Mouse (Mus musculus) MEL (cell line): ENCODE results near the gene Aebp1. TPM values are rescaled to one million over a fixed set of nuclear protein-coding genes. Genes with fewer than 3 reads are reported as not detected.

Source experiments
- DNase-seq: peaks from one replicate; pipeline ENCODE4 v3.0.0; 2011; ENCODE audit warnings: low read depth, low spot score
- H3K27ac ChIP-seq: 2 replicates; pipeline ENCODE4 v1.5.1; 2012; ENCODE audit warnings: low read depth, mild to moderate bottlenecking, control low read depth, low read length, moderate library complexity; ENCODE audit not compliant: control insufficient read depth
- H3K27me3 ChIP-seq, 2 experiments: fragments of 150-350 bp in 1 of 2; sonication (generic) in 1 of 2; 2 replicates each; pipeline ENCODE4 v1.6.1; 2012; ENCODE audit warnings: low read length in 2 of 2, mild to moderate bottlenecking in 2 of 2, improper control_type of control experiment in 1 of 2, moderate library complexity in 1 of 2; ENCODE audit not compliant: insufficient read depth in 2 of 2, control insufficient read depth in 1 of 2
- H3K36me3 ChIP-seq, 2 experiments: 2 replicates each; pipeline ENCODE4 v1.6.1; 2012 to 2014; ENCODE audit warnings: low read length in 2 of 2, improper control_type of control experiment in 1 of 2, inconsistent platforms in 1 of 2, mild to moderate bottlenecking in 1 of 2; ENCODE audit not compliant: insufficient read depth in 2 of 2, control insufficient read depth in 1 of 2
- H3K4me1 ChIP-seq, 2 experiments: fragments of 150-350 bp in 1 of 2; sonication (generic) in 1 of 2; 2 replicates each; pipeline ENCODE4 v1.6.1; 2012; ENCODE audit warnings: low read length in 2 of 2, improper control_type of control experiment in 1 of 2, mild to moderate bottlenecking in 1 of 2; ENCODE audit not compliant: insufficient read depth in 2 of 2, control insufficient read depth in 1 of 2
- H3K4me3 ChIP-seq, 2 experiments: fragments of 150-350 bp in 1 of 2; sonication (generic) in 1 of 2; 2 replicates each; pipeline ENCODE4 v1.5.1; 2012; ENCODE audit warnings: low read depth in 2 of 2, low read length in 2 of 2, mild to moderate bottlenecking in 2 of 2, moderate library complexity in 2 of 2, control low read depth in 1 of 2, improper control_type of control experiment in 1 of 2; ENCODE audit not compliant: control insufficient read depth in 1 of 2, insufficient read depth in 1 of 2
- H3K79me2 ChIP-seq: 2 replicates; pipeline ENCODE4 v1.6.1; 2012; ENCODE audit warnings: mild to moderate bottlenecking, low read length, moderate library complexity; ENCODE audit not compliant: control insufficient read depth, poor library complexity, insufficient read depth
- H3K9ac ChIP-seq: 2 replicates; pipeline ENCODE4 v1.6.1; 2012; ENCODE audit warnings: low read depth, mild to moderate bottlenecking, control low read depth, low read length, moderate library complexity; ENCODE audit not compliant: control insufficient read depth, poor library complexity, severe bottlenecking
- H3K9me3 ChIP-seq: fragments of 150-350 bp; sonication (generic); replicated peaks from 2 replicates; pipeline ENCODE4 v1.6.1; 2012; ENCODE audit warnings: mild to moderate bottlenecking, low read length, improper control_type of control experiment, moderate library complexity; ENCODE audit not compliant: insufficient read depth
- CHD1 ChIP-seq: IDR thresholded peaks from 2 replicates; pipeline ENCODE4 v1.6.1; 2012; ENCODE audit warnings: low read depth, mild to moderate bottlenecking, inconsistent platforms, low read length, improper control_type of control experiment
- EP300 ChIP-seq, 2 experiments: IDR thresholded peaks; 2 replicates each; pipeline ENCODE4 v1.6.1; 2011; ENCODE audit warnings: improper control_type of control experiment in 2 of 2, low read length in 2 of 2, low read depth in 1 of 2, mild to moderate bottlenecking in 1 of 2
- ETS1 ChIP-seq: IDR thresholded peaks from 2 replicates; pipeline ENCODE4 v1.6.1; 2012; ENCODE audit warnings: low read depth, mild to moderate bottlenecking, inconsistent platforms, low read length, improper control_type of control experiment, moderate library complexity
- GATA1 ChIP-seq: IDR thresholded peaks from 2 replicates; pipeline ENCODE4 v1.6.1; 2011; ENCODE audit warnings: low read depth, low read length, improper control_type of control experiment
- JUND ChIP-seq: IDR thresholded peaks from 2 replicates; pipeline ENCODE4 v1.6.1; 2011; ENCODE audit warnings: low read depth, mild to moderate bottlenecking, improper control_type of control experiment, low read length
- KAT2A ChIP-seq: conservative IDR thresholded peaks from 2 replicates; pipeline ENCODE4 v1.6.1; 2012; ENCODE audit warnings: low read depth, low read length, improper control_type of control experiment, inconsistent platforms
- MAFK ChIP-seq: IDR thresholded peaks from 2 replicates; pipeline ENCODE4 v1.6.1; 2011; ENCODE audit warnings: low read depth, mild to moderate bottlenecking, low read length, improper control_type of control experiment, borderline replicate concordance
- NRF1 ChIP-seq: IDR thresholded peaks from 2 replicates; pipeline ENCODE4 v1.6.1; 2014; ENCODE audit warnings: low read depth, mild to moderate bottlenecking, inconsistent platforms, low read length, improper control_type of control experiment, moderate library complexity; ENCODE audit not compliant: poor library complexity, insufficient read depth, severe bottlenecking
- POLR2AphosphoS2 ChIP-seq: IDR thresholded peaks from 2 replicates; pipeline ENCODE4 v1.6.1; 2011; ENCODE audit warnings: low read length, improper control_type of control experiment
- RAD21 ChIP-seq: IDR thresholded peaks from 2 replicates; pipeline ENCODE4 v1.6.1; 2011; ENCODE audit warnings: mild to moderate bottlenecking, low read depth, low read length, improper control_type of control experiment
- RCOR1 ChIP-seq: IDR thresholded peaks from 2 replicates; pipeline ENCODE4 v1.6.1; 2012; ENCODE audit warnings: low read depth, mild to moderate bottlenecking, inconsistent platforms, low read length, improper control_type of control experiment
- SIN3A ChIP-seq: IDR thresholded peaks from 2 replicates; pipeline ENCODE4 v1.6.1; 2012; ENCODE audit warnings: low read length, improper control_type of control experiment, inconsistent platforms
- SMC3 ChIP-seq: IDR thresholded peaks from 2 replicates; pipeline ENCODE4 v1.6.1; 2011; ENCODE audit warnings: low read depth, low read length, improper control_type of control experiment
- TAL1 ChIP-seq: IDR thresholded peaks from 2 replicates; pipeline ENCODE4 v1.6.1; 2012; ENCODE audit warnings: mild to moderate bottlenecking, inconsistent platforms, low read length, moderate library complexity, mixed read lengths
- TBP ChIP-seq: IDR thresholded peaks from 2 replicates; pipeline ENCODE4 v1.8.0; 2011; ENCODE audit warnings: low read depth, low read length, improper control_type of control experiment
- TCF12 ChIP-seq: IDR thresholded peaks from 2 replicates; pipeline ENCODE4 v1.6.1; 2014; ENCODE audit warnings: low read depth, mild to moderate bottlenecking, inconsistent platforms, low read length, improper control_type of control experiment, moderate library complexity
- ZC3H11A ChIP-seq: IDR thresholded peaks from 2 replicates; pipeline ENCODE4 v1.6.1; 2012; ENCODE audit warnings: low read depth, mild to moderate bottlenecking, inconsistent platforms, low read length, improper control_type of control experiment
- ZNF384 ChIP-seq: IDR thresholded peaks from 2 replicates; pipeline ENCODE4 v1.6.1; 2012; ENCODE audit warnings: low read depth, mild to moderate bottlenecking, inconsistent platforms, low read length, improper control_type of control experiment
- polyA plus RNA-seq, 2 experiments: library from polyadenylated mRNA; stranded (reverse) in 1 of 2; unstranded in 1 of 2; fragments of >175 nt in 1 of 2; fragments of >200 nt in 1 of 2; gene quantifications; 2 replicates each; pipeline versions ENCODE4 v1.2.1 to v1.2.4; 2012; ENCODE audit warnings: low replicate concordance in 2 of 2, low read depth in 1 of 2; ENCODE audit not compliant: insufficient read length in 2 of 2, insufficient read depth in 1 of 2, missing spikeins in 1 of 2
- total RNA-seq: library from RNA; depleted of rRNA; stranded (reverse); fragments of 300-350 nt; gene quantifications from 2 replicates; pipeline ENCODE4 v1.2.3, GENCODE M21; 2012

Gene Aebp1
- total and polyA plus RNA-seq, 3 experiments = 0.10 TPM; not detected in 2

DNA sequence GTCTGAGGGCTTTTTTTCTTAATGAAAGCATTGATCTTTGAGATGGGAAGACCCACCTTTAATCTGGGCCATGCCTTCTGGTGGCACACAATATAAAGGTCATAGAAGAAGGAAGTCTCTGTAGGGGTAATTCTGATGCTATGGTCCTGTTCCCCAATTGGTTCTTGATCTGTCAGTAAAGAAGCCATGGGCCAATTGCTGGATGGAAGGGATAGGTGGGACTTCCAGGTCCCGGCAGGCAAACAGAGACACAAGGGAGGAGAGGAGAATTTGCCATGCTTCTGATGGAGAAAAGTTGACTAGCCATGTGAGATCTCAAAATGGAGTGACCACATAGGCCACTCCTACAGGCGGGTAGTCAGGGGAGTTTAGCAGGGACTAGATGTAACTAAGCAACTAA lies 42.5 kb upstream of the Aebp1 start (continued):
- TF ChIP-seq ZC3H11A = no peak
- no peak for TF ChIP-seq SMC3
- TF ChIP-seq, all 39 proteins: peak for 11

DNA sequence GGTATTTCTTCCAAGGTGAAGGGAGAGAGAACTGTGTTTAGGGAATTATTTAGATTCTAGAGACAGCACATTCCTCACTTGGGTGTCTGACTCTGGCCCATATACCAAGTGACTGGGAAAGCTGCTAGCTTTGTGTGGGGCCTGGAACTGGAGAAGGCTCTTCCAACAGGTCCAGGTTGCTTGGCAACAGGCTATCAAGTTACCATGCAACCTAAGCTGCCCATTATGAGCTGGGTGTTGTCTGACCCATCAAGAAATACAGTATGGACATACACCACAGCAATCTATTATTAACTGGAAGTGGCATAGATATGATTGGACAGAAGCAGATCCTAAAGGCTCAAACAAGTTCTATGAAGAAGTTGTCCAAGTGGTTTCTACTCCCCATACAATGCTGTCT lies 36.3 kb upstream of the Aebp1 start:
- Histone ChIP-seq H3K27me3 (no peaks in the 10 kb centered on the region), H3K4me1 (peaks cover 11 to 18% of the 10 kb centered on the region in 2 experiments), H3K4me3 (no peak overlapping the region), H3K27ac (no peak overlapping the region), H3K9ac (no peak overlapping the region), H3K79me2 (no peaks in the 10 kb centered on the region), H3K36me3 (peaks cover 5 to 18% of the 10 kb centered on the region in 2 experiments), H3K9me3 (no peaks in the 10 kb centered on the region)
- TF ChIP-seq NRF1 = no peak
- no peak for TF ChIP-seq CHD1
- TF ChIP-seq JUND = no peak
- no peak for TF ChIP-seq TCF12
- DNase-seq = no peak

DNA sequence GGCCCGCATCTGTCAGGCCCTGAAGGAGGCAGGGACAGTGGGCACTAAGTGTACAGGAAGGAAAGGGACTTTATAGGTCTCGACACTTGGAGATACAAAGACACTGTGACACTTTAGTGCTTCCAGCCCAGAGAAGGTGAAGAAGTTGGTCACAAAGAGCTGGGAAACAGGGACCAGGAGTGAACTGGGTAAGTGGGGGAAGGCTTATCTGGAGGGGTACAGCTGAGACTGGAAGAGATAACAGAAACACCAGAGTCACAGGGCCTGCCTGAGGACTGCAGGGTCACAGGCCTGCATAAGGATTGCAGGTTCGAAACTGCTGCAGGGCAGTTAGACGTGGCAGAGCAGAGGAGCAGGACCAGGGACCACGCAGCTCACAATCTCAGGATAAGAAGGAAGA lies 33.8 kb upstream of the Aebp1 start:
- no peak overlapping the region for H3K4me3 ChIP-seq
- H3K27ac ChIP-seq = no peak overlapping the region
- no peaks in the 10 kb centered on the region for H3K27me3 ChIP-seq
- H3K9ac ChIP-seq = no peak overlapping the region
- peaks cover 11 to 16% of the 10 kb centered on the region in 2 experiments for H3K4me1 ChIP-seq
- no peaks in the 10 kb centered on the region for H3K79me2 ChIP-seq
- peaks cover 10 to 14% of the 10 kb centered on the region in 2 experiments for H3K36me3 ChIP-seq
- no peak for DNase-seq
- no peaks in the 10 kb centered on the region for H3K9me3 ChIP-seq
- TF ChIP-seq ZNF384 (no peak), TCF12 (peak; percentile 81), POLR2AphosphoS2 (no peak), TBP (no peak), TAL1 (peak; percentile 27; the same call in 1 of the 2 replicates), KAT2A (no peak), SIN3A (peak; percentile 55; the same call in 1 of the 2 replicates), RCOR1 (0 out of 2 replicates have a peak, but pooled peaks have one; percentile 37), ETS1 (peak; percentile 86), MAFK (no peak), EP300 (IDR thresholded peaks at IDR 0.05; ENCODE audit: low read depth in 1 of 2, low read length in 2 of 2) (peak; percentile 65), GATA1 (peak; percentile 89), RAD21 (no peak)
